Mouse (Mus musculus) spleen, adult 18-20 months (tissue): Measurements from ENCODE around the gene Ccdc103.
A peak's percentile ranks its signal among the peaks of the same experiment; 100 is the strongest.

Source experiments
- DNase-seq, 2 experiments: peaks; one replicate each; pipeline ENCODE4 v3.0.0; 2022; ENCODE audit warnings: mixed read lengths in 2 of 2

Gene Ccdc103

DNA sequence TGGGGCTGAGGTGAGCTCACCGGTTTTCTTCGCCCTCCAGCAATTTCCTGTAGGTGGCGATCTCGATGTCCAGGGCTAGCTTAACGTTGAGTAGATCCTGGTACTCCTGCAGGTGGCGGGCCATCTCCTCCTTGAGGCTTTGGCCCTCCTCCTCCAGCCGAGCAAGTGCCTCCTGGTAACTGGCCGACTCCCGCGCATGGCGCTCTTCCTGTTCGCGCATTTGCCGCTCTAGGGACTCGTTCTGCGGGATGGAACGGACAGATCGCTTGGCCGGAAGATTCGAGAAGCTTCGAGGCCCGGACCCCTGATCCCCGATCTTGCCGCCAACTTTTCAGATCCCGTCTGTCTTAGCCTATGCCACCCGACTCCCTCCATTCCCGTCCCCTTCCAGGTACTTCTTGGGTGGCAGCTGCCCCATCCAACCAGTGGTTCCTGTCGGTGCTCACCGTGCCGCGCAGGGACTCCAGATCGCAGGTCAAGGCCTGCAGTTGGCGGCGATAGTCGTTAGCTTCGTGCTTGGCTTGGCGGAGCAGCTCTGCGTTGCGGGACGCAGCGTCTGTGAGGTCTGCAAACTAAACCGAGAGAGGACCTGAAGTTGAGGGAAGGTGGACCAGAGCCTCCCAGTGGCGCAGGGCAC, 12.1 kb downstream of the Ccdc103 start:
- peak; percentile 42 to 55 for DNase-seq

DNA sequence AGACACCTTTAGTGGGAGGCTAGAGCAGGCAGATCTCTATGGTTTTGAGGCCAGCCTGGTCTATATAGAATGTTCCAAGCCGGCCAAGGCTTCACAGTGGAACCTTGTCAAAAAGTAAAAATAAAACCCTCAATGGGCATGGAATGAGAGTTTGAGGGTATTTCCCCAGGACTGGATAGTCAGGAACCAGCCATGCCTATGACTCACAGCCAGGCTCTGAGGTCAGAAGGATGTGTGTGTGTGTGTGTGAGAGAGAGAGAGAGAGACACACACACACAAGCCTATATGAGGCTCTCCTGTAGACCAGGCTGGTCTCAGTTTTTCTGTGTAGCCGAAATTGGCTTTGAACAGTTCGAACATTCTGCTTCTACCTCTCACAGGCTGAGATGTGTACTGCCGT, 13.7 kb downstream of the Ccdc103 start:
- no peak for DNase-seq

DNA sequence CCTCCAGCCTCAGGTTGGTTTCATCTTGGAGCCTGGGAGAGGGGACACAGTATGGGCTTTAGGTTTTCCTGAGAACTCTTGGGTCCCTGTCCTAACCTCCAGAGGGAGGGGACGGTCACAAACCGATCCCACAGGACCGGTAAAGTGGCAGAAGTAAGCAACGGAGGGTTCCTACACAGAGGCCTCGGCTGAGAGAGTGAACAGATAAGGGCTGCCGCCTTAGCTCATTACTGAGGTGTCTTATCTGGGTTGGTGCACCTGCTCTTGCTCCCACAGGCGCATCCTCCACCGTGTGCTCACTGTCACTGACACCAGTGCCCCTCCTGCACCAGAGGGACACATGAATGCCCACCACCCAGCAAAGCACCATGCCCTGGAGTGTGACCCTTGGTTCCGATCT, 14.8 kb downstream of the Ccdc103 start:
- no peak for DNase-seq

DNA sequence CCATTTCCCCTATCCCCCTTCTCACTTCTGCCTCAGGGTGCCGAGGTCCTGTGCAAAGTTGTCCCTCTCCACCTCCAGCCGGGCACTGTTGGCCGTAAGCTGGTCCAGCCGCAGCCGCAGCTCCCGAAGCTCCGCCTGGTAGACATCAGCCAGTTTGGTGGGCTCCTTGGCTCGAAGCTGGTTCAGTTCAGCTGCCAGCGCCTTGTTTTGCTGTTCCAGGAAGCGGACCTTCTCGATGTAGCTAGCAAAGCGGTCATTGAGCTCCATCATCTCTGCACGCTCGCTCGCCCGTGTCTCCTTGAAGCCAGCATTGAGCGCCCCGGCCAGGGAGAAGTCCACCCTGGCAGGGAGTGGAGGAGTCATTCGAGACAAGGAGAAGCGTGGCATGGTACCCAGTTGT, 15.6 kb downstream of the Ccdc103 start:
- no peak for DNase-seq

DNA sequence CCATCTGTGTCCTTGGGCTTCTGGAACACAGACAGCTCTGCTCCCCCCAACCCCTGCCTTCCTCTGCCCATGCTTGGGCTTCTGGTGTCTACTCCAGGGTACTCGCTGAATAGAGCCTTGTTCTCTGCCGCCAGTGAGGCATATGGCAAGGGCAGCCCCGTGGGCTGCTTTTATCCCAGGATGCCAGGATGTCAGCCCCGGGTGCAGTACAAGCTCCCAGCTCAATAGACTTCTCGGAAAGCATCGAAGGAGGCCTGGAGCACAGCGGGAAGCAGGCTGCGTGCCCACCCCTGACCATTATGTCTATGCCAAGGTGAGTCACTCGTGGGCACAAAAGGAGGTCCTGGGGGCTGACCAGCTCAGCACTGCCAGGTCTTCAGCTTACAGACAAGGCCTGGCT, 17.4 kb downstream of the Ccdc103 start:
- DNase-seq = no peak

DNA sequence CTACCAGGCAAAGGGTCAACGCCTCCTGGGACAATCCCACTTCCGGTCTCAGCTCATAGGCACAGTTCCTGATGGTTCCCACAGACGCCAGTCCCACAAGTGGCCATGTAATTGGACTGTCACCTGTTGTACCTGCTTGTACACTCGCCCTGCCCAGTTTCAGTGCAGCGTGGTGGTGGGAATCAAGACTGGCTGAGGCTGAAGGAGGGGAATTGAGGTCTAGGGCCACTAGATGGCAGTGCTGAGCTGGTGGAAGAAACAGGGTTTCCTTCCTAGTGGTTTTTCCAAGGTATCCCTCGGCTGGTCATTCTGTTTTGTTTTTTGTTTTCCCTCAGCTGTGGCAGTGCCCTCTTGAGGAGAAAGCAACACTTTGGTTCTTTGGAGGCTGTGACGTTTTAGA, 19.8 kb downstream of the Ccdc103 start, which contains the start of gene Gfap:
TSS of gene Gfap (minus strand) at position 150 of the 400 bp plus-strand sequence.
- peak in 1 of 2 experiments; percentile 59 for DNase-seq

DNA sequence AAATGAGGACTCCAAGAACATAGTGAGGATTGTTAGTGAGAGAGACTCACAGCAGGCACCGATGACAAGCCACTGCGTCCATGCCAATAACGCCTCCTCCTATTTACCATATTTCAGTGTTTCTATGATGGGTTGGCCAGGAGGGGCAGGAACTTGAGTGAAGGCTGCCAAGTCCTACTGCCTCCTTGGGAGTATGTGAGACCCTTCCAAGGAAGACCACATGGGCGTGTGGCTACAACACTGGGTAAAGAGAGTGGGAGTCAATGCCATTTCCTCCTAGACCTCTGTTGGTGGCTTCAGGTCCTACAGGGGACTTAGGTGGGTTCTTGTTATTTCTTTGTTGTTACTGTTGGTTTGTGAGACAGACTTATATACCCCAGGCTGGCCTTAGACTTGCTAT, 20.2 kb downstream of the Ccdc103 start:
- no peak for DNase-seq

DNA sequence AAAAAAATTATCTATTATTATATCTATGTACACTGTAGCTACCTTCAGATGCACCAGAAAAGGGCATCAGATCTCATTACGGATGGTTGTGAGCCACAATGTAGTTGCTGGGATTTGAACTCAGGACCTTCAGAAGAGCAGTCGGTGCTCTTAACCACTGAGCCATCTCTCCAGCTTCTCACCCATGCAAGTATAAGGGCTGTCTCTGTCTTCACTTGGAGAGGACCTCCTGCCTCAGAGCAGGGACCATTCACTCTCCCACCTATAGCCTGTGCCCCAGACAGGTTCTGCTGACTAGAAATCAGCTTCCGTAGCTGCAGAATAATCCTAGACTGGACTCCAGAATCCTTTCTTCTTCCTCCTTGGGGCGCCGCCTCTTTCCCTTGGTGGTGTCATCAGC, 21.1 kb downstream of the Ccdc103 start:
- DNase-seq = no peak

DNA sequence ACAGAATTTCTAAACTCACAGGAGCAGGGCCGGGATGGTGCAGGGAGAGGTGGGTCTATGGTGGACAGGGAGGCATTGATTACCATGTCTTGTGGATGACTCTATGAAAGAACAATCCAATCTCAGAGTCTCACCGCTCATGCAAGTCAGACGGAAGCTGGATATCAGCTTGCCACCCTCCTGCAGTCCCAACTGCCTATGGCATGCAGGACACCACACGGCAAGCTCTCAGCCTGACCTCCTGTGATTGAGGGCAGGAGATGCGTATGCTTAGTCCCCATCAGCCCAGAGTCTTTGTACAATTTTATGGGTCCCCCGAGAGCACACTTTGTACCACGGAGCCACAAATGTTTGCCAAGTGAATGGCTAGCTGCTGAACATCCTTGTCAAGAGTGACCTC, 22.6 kb downstream of the Ccdc103 start:
- DNase-seq = no peak

DNA sequence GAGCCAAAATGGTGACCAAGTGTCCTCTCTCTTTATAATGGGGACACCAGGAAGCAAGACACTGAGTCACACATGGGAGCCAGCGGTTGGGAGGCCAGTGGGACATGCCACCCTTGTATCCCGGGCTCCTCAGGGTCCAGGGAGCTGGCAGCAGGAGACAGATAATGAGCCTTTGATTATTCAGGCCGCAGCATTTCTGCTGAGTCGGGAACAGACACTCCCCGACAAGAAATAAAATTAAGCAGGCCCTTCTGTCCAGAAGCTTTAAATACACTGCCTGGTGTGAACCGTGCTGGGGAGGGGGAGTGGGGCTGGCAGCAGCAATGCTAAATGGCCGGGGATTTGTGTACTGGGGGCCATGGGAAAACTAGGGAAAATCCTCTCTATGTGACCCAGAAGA, 30.4 kb downstream of the Ccdc103 start:
- no peak for DNase-seq

DNA sequence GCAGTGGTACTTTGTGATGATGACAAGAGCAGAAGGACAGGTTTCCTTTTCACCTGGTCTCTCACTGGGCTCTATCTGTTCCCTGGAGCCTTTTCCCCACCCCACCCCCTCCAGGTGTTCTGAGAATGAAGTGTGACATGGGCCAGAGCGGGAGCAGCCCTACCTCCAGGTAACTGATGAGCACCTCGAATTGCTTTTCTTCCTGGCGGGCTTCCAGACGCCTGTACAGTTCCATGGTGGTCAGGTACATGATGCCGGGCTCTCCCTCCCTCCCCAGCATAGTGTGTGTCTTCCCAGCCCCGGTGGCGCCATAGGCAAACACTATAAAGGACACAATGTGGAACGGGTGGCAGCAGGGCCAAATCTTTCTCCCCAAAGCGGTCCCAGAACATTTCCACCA, 34.4 kb downstream of the Ccdc103 start:
- DNase-seq = no peak

DNA sequence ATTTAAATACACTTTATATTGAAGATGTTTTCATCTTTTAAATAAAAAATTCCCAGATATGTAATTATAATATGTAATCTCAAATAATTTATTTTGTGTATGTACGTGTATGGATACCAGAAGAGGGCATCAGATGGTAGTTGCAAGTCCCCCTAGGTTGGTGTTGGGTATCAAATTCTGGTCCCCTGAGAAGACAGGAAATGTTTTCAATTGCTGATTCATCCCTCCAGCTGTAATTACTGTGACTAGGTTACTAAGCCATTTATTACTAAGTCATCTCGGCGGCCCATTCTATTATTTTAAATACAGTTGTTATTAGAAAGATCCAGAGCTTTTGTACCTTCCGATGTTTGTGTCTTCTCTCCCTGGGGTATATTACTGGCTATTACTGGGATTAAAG, 37.1 kb downstream of the Ccdc103 start:
- DNase-seq = no peak

DNA sequence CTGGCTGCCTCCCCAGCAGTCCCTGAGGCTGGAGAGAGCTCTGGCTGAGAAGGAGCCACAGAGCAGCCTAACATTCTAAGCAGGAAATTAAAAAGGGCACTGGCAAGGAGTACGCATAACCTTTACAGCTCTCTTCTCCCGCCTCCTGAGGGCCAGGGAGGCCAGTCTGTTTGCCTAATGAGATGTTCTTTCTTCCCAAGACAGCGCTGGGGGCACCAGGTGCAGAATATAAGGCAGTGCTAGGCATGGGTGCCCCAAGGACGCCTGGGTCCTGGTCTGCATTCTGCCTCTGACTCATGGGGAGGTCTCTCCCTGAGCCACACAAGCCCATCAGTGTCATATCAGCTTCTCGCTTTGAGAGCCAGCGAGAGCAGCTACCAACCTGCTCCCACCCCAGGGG, 40.5 kb downstream of the Ccdc103 start:
- DNase-seq = no peak

DNA sequence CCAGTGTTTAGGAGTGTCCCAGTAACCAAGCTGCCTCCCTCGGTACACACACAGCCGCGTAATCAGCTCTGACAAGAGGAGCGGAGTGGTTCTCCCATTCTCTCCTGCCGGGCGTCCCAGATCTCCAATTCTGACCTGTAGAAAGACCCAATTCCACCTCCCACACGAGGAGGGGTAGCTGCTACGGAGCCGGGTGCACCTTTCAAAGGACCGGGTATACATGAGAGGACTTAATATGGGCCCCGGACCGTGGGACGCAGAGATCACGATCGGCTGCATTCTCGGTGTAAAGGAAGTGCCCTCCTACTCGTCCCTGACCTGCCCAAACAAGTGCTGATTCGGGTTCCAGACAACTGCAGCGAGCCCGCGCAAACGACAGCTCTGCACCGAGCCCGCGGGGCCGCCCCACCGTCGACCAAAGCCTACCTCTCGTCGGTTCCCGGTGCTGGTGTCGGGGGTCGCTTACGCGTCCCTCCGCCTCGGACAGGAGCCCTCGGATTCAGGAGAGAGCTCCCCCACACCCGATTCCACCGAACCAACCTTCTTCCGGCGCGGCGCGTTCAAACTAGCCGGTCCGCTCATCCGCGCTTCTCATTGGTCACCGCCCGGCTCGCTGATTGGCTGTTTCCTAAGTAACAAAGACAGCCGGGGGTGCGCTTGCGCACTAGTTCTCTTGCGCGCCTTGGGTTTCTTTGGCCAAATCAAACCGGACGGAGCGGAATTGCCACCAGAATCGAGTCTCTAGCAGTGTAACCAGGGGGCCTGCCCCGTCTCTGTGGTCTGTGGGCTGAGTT, 43.8 kb downstream of the Ccdc103 start, which contains the start of gene Kif18b:
TSS of gene Kif18b (minus strand) at position 568 of the 794 bp plus-strand sequence.
- peak; percentile 83 to 88 for DNase-seq

DNA sequence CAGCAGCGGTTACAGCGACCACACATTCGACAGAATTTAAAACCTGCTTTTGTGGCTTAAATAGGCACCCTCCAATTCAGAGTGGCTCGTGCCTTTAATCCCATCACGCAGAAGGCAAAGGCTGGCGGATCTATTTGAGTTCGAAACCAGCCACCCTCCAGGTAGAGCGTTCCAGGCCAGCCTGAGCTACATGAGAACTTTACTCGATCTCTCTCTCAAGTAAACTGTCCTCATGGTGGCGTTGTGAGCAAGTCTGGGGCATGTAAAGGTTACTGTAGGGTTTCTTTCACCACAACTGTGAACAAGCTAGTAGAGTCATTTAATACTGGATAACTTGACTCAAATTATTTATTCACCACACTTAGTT, 44.3 kb downstream of the Ccdc103 start:
- no peak for DNase-seq

DNA sequence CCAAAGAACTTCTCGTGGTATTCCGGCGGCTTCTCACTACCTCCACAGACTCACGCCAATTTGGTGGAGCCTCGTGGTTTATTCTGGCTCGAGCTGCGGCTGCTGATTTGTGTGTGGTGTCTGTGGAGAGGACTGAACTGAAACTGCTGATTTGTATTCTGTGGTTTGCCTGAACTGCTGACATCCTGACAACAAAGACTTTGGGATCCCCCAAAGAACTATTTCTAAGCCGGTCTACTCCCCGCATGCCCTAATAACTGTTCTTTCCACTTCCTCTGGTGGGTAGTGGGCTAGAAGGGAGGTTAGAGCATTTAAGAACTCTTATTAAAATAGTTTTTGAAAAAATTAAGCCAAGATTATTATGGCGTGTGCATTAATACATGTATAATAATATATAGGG, 49.7 kb downstream of the Ccdc103 start:
- DNase-seq = no peak
